Mouse (Mus musculus) heart, embryonic 11.5 days (tissue): ENCODE results near the gene Lrfn4. TPM values are rescaled to one million over a fixed set of nuclear protein-coding genes. Genes with fewer than 3 reads are reported as not detected.

Experiments used
- ATAC-seq: fragments of 200-750 bp; cut with Nextera tagmentation; replicated peaks from 2 replicates; pipeline ENCODE4 v1.8.0; 2017; ENCODE audit warnings: moderate library complexity; ENCODE audit not compliant: insufficient number of reproducible peaks, low FRiP score, low TSS enrichment
- H3K27ac ChIP-seq: fragments of 300-500 bp; sonication (generic); 2 replicates; pipeline ENCODE4 v1.5.1; 2014; ENCODE audit warnings: mild to moderate bottlenecking, low read depth, low read length
- H3K27me3 ChIP-seq: fragments of 300-500 bp; sonication (generic); 2 replicates; pipeline ENCODE4 v1.6.1; 2014; ENCODE audit warnings: mild to moderate bottlenecking, low read length, mixed read lengths; ENCODE audit not compliant: control insufficient read depth, insufficient read depth
- H3K36me3 ChIP-seq: fragments of 300-500 bp; sonication (generic); 2 replicates; pipeline ENCODE4 v1.6.1; 2014; ENCODE audit warnings: mild to moderate bottlenecking, low read length, moderate library complexity, mixed read lengths; ENCODE audit not compliant: control insufficient read depth, insufficient read depth
- H3K4me1 ChIP-seq: fragments of 300-500 bp; sonication (generic); 2 replicates; pipeline ENCODE4 v1.6.1; 2014; ENCODE audit warnings: low read length; ENCODE audit not compliant: control insufficient read depth, insufficient read depth
- H3K4me2 ChIP-seq: fragments of 300-500 bp; sonication (generic); 2 replicates; pipeline ENCODE4 v1.6.1; 2014; ENCODE audit warnings: mild to moderate bottlenecking, moderate library complexity
- H3K4me3 ChIP-seq: fragments of 300-500 bp; sonication (generic); 2 replicates; pipeline ENCODE4 v1.5.1; 2014; ENCODE audit warnings: low read depth, low read length
- H3K9ac ChIP-seq: fragments of 300-500 bp; sonication (generic); 2 replicates; pipeline ENCODE4 v1.6.1; 2014; ENCODE audit warnings: mild to moderate bottlenecking, low read depth, low read length, moderate library complexity
- H3K9me3 ChIP-seq: fragments of 300-500 bp; sonication (generic); replicated peaks from 2 replicates; pipeline ENCODE4 v1.6.1; 2016; ENCODE audit warnings: low read length; ENCODE audit not compliant: control insufficient read depth
- WGBS: fragments of 180-500 bp; shearing (Covaris S2); extraction: QIAGEN DNeasy Blood & Tissue Kit; methylation state at CpG from one replicate; pipeline ENCODE4 v1.1.7; 2014; ENCODE audit not compliant: insufficient replicate concordance; 5-methylcytosine and 5-hydroxymethylcytosine counted together
- polyA plus RNA-seq: library from polyadenylated mRNA; unstranded; fragments of >200 nt; fragmentation: Nextera tagmentation; extraction: Ambion mirVana; gene quantifications from 2 replicates; pipeline ENCODE4 v1.2.1, GENCODE M21; 2014

The Lrfn4 gene
- polyA plus RNA-seq, 1 experiment from 2014 or later = 4.7 TPM

GRCm38 (mm10) chr19:4614305-4615150, 939 bp downstream of the Lrfn4 start:
- Histone ChIP-seq H3K27ac (peak overlapping the region; percentile 74), H3K4me3 (peak overlapping the region; percentile 91), H3K4me1 (peaks cover 15% of the 10 kb centered on the region), H3K9ac (peak overlapping the region; percentile 93), H3K36me3 (peaks cover 12% of the 10 kb centered on the region), H3K9me3 (no peaks in the 10 kb centered on the region), H3K4me2 (peak overlapping the region; percentile 91), H3K27me3 (peaks cover 7% of the 10 kb centered on the region; the same call in 1 of the 2 replicates)
- 22% methylated on average over 42 of the region's 49 CpGs for WGBS
- no peak; the same call in 1 of the 2 replicates for ATAC-seq

GRCm38 (mm10) chr19:4613464-4614304, 1.8 kb downstream of the Lrfn4 start:
- Histone ChIP-seq H3K27ac (no peak overlapping the region), H3K4me2 (peak overlapping the region; percentile 91), H3K27me3 (peaks cover 7% of the 10 kb centered on the region; the same call in 1 of the 2 replicates), H3K36me3 (peaks cover 12% of the 10 kb centered on the region), H3K9ac (no peak overlapping the region), H3K9me3 (no peaks in the 10 kb centered on the region), H3K4me1 (peaks cover 15% of the 10 kb centered on the region), H3K4me3 (peak overlapping the region; percentile 91; the same call in 1 of the 2 replicates)
- 89% methylated on average over 33 of the region's 33 CpGs for WGBS
- ATAC-seq = no peak

GRCm38 (mm10) chr19:4612181-4612961, 3.1 kb downstream of the Lrfn4 start:
- H3K9me3 ChIP-seq = no peaks in the 10 kb centered on the region
- no peak overlapping the region for H3K27ac ChIP-seq
- H3K4me3 ChIP-seq = no peak overlapping the region
- H3K4me2 ChIP-seq = no peak overlapping the region
- ATAC-seq = no peak
- H3K4me1 ChIP-seq = peaks cover 15% of the 10 kb centered on the region
- H3K36me3 ChIP-seq = peaks cover 12% of the 10 kb centered on the region
- no peak overlapping the region for H3K9ac ChIP-seq
- H3K27me3 ChIP-seq = peaks cover 7% of the 10 kb centered on the region; the same call in 1 of the 2 replicates
- whole genome bisulfite sequencing = 87% methylated on average over 19 of the region's 19 CpGs

- no peak overlapping the region for H3K27ac ChIP-seq
- peaks cover 12% of the 10 kb centered on the region for H3K36me3 ChIP-seq
- no peak overlapping the region for H3K4me2 ChIP-seq
- H3K9ac ChIP-seq = no peak overlapping the region
- H3K4me3 ChIP-seq = no peak overlapping the region
- no peaks in the 10 kb centered on the region for H3K27me3 ChIP-seq
- H3K9me3 ChIP-seq = no peaks in the 10 kb centered on the region
- ATAC-seq = no peak
- peaks cover 10% of the 10 kb centered on the region for H3K4me1 ChIP-seq
- 65% methylated on average over 4 of the region's 4 CpGs for WGBS
Measured at GRCm38 (mm10) chr19:4610109-4610508, 5.4 kb downstream of the Lrfn4 start.

- ATAC-seq = no peak
Measured at GRCm38 (mm10) chr19:4608511-4608910, 7.0 kb downstream of the Lrfn4 start.

GRCm38 (mm10) chr19:4607406-4607805, 8.1 kb downstream of the Lrfn4 start:
- Histone ChIP-seq H3K4me3 (no peak overlapping the region), H3K4me1 (peaks cover 3% of the 10 kb centered on the region; the same call in 1 of the 2 replicates), H3K9ac (no peak overlapping the region), H3K27ac (no peak overlapping the region), H3K4me2 (no peak overlapping the region), H3K36me3 (peaks cover 5% of the 10 kb centered on the region), H3K27me3 (peaks cover 2% of the 10 kb centered on the region; the same call in 1 of the 2 replicates), H3K9me3 (no peaks in the 10 kb centered on the region)
- ATAC-seq = no peak
- 87% methylated on average over 12 of the region's 12 CpGs for WGBS

More at GRCm38 (mm10) chr19:4608511-4608910, 7.0 kb downstream of the Lrfn4 start:
- Histone ChIP-seq H3K36me3 (peaks cover 9% of the 10 kb centered on the region), H3K27ac (no peak overlapping the region), H3K4me3 (no peak overlapping the region), H3K9me3 (no peaks in the 10 kb centered on the region), H3K4me1 (peaks cover 3% of the 10 kb centered on the region; the same call in 1 of the 2 replicates), H3K27me3 (0 out of 2 replicates have a peak, but pooled peaks cover 1% of the 10 kb centered on the region), H3K9ac (no peak overlapping the region), H3K4me2 (no peak overlapping the region)
- WGBS = 70% methylated on average over 4 of the region's 4 CpGs

GRCm38 (mm10) chr19:4605654-4606053, 9.8 kb downstream of the Lrfn4 start:
- ATAC-seq = no peak

More at GRCm38 (mm10) chr19:4605654-4606053, 9.8 kb downstream of the Lrfn4 start:
- Histone ChIP-seq H3K9ac (no peak overlapping the region), H3K27me3 (peaks cover 2% of the 10 kb centered on the region; the same call in 1 of the 2 replicates), H3K27ac (no peak overlapping the region), H3K4me2 (no peak overlapping the region), H3K4me3 (no peak overlapping the region), H3K4me1 (peaks cover 3% of the 10 kb centered on the region; the same call in 1 of the 2 replicates), H3K36me3 (no peaks in the 10 kb centered on the region), H3K9me3 (no peaks in the 10 kb centered on the region)
- 84% methylated on average over 4 of the region's 4 CpGs for WGBS
